Mouse (Mus musculus) intestine, embryonic 15.5 days (tissue): Measurements from ENCODE around the gene Prpf6. TPM values are rescaled to one million over a fixed set of nuclear protein-coding genes. Genes with fewer than 3 reads are reported as not detected.

ENCODE experiments used
- ATAC-seq: fragments of 200-750 bp; cut with Nextera tagmentation; 2 replicates; pipeline ENCODE4 v1.8.0; 2017; ENCODE audit warnings: moderate TSS enrichment, moderate library complexity
- H3K27ac ChIP-seq: fragments of 300-500 bp; sonication (generic); 2 replicates; pipeline ENCODE4 v1.5.1; 2015; ENCODE audit warnings: mild to moderate bottlenecking, inconsistent platforms
- H3K27me3 ChIP-seq: fragments of 300-500 bp; sonication (generic); replicated peaks from 2 replicates; pipeline ENCODE4 v1.6.1; 2015; ENCODE audit warnings: inconsistent platforms
- H3K36me3 ChIP-seq: fragments of 300-500 bp; sonication (generic); 2 replicates; pipeline ENCODE4 v1.6.1; 2015; ENCODE audit warnings: inconsistent platforms
- H3K4me1 ChIP-seq: fragments of 300-500 bp; sonication (generic); replicated peaks from 2 replicates; pipeline ENCODE4 v1.6.1; 2015; ENCODE audit warnings: inconsistent platforms
- H3K4me2 ChIP-seq: fragments of 300-500 bp; sonication (generic); replicated peaks from 2 replicates; pipeline ENCODE4 v1.6.1; 2015; ENCODE audit warnings: mild to moderate bottlenecking, inconsistent platforms
- H3K4me3 ChIP-seq: fragments of 300-500 bp; sonication (generic); replicated peaks from 2 replicates; pipeline ENCODE4 v1.5.1; 2015; ENCODE audit warnings: inconsistent platforms
- H3K9ac ChIP-seq: fragments of 300-500 bp; sonication (generic); 2 replicates; pipeline ENCODE4 v1.6.1; 2015; ENCODE audit warnings: inconsistent platforms
- H3K9me3 ChIP-seq: fragments of 300-500 bp; sonication (generic); 2 replicates; pipeline ENCODE4 v1.6.1; 2016; ENCODE audit warnings: inconsistent platforms
- WGBS: fragments of 180-500 bp; shearing (Covaris S2); methylation state at CpG from one replicate; pipeline ENCODE4 v1.1.7; 2015; 5-methylcytosine and 5-hydroxymethylcytosine counted together
- polyA plus RNA-seq: library from polyadenylated mRNA; unstranded; fragments of >200 nt; fragmentation: Nextera tagmentation; extraction: Ambion mirVana; gene quantifications from 2 replicates; pipeline ENCODE4 v1.2.1, GENCODE M21; 2015

Prpf6 gene
- polyA plus RNA-seq, 1 experiment from 2014 or later: 50.5 TPM

- H3K9ac ChIP-seq: peak overlapping the region; percentile 86
- peak; percentile 89 for ATAC-seq
- H3K36me3 ChIP-seq: peaks cover 21% of the 10 kb centered on the region
- H3K27me3 ChIP-seq: no peaks in the 10 kb centered on the region
- under 1% methylated on average over 49 of the region's 49 CpGs for WGBS
- H3K9me3 ChIP-seq: no peaks in the 10 kb centered on the region
- peak overlapping the region; percentile 97 for H3K27ac ChIP-seq
- H3K4me3 ChIP-seq: peak overlapping the region; percentile 87
- H3K4me2 ChIP-seq: peak overlapping the region; percentile 93
- peaks cover 28% of the 10 kb centered on the region for H3K4me1 ChIP-seq
These were observed 10.1 kb upstream of the Prpf6 start for GRCm38 (mm10) chr2:181581402-181582120.

GRCm38 (mm10) chr2:181582358-181582757 lies 9.3 kb upstream of the Prpf6 start:
- Histone ChIP-seq H3K9ac (no peak overlapping the region), H3K27me3 (no peaks in the 10 kb centered on the region), H3K27ac (no peak overlapping the region), H3K36me3 (peaks cover 28% of the 10 kb centered on the region), H3K9me3 (no peaks in the 10 kb centered on the region), H3K4me3 (no peak overlapping the region), H3K4me2 (peak overlapping the region; percentile 93), H3K4me1 (peaks cover 28% of the 10 kb centered on the region)
- WGBS: 74% methylated on average over 2 of the region's 2 CpGs
- ATAC-seq: no peak; the same call in 1 of the 2 replicates

GRCm38 (mm10) chr2:181582939-181583338 lies 8.7 kb upstream of the Prpf6 start:
- H3K4me3 ChIP-seq: no peak overlapping the region
- no peak overlapping the region for H3K9ac ChIP-seq
- peaks cover 28% of the 10 kb centered on the region for H3K4me1 ChIP-seq
- H3K4me2 ChIP-seq: no peak overlapping the region
- H3K27me3 ChIP-seq: no peaks in the 10 kb centered on the region
- no peaks in the 10 kb centered on the region for H3K9me3 ChIP-seq
- WGBS: 83% methylated on average over 1 of the region's 1 CpGs
- peaks cover 32% of the 10 kb centered on the region for H3K36me3 ChIP-seq
- H3K27ac ChIP-seq: no peak overlapping the region
- no peak for ATAC-seq

- Histone ChIP-seq H3K9me3 (no peaks in the 10 kb centered on the region), H3K4me2 (no peak overlapping the region), H3K27me3 (no peaks in the 10 kb centered on the region), H3K4me3 (no peak overlapping the region), H3K4me1 (peaks cover 28% of the 10 kb centered on the region), H3K27ac (no peak overlapping the region), H3K9ac (no peak overlapping the region), H3K36me3 (peaks cover 38% of the 10 kb centered on the region)
- ATAC-seq: no peak
- 90% methylated on average over 3 of the region's 3 CpGs for WGBS
These were observed 8.0 kb upstream of the Prpf6 start for GRCm38 (mm10) chr2:181583460-181584257.

- Histone ChIP-seq H3K27ac (no peak within 1 kb of the TSS), H3K9ac (no peak within 1 kb of the TSS), H3K36me3 (peaks cover 44% of the 10 kb centered on the region), H3K4me2 (no peak within 1 kb of the TSS), H3K4me1 (peaks cover 20% of the 10 kb centered on the region), H3K27me3 (no peaks in the 10 kb centered on the region), H3K4me3 (no peak within 1 kb of the TSS), H3K9me3 (no peaks in the 10 kb centered on the region)
- 89% methylated on average over 4 of the region's 4 CpGs for whole genome bisulfite sequencing
- no peak for ATAC-seq
These were observed 7.2 kb upstream of the Prpf6 start, which contains the start of gene Uckl1 for GRCm38 (mm10) chr2:181584411-181584942. Gene Uckl1, minus strand, starts transcription at chr2:181584892.

- no peak for ATAC-seq
- Histone ChIP-seq H3K27me3 (no peaks in the 10 kb centered on the region), H3K9ac (no peak overlapping the region), H3K4me1 (peaks cover 10% of the 10 kb centered on the region), H3K36me3 (peaks cover 46% of the 10 kb centered on the region), H3K27ac (no peak overlapping the region), H3K4me3 (no peak overlapping the region), H3K9me3 (no peaks in the 10 kb centered on the region), H3K4me2 (no peak overlapping the region)
- WGBS: 91% methylated on average over 5 of the region's 5 CpGs
These were observed 6.2 kb upstream of the Prpf6 start for GRCm38 (mm10) chr2:181585506-181585905.

- no peak overlapping the region for H3K4me2 ChIP-seq
- no peak for ATAC-seq
- no peak overlapping the region for H3K27ac ChIP-seq
- 96% methylated on average over 3 of the region's 3 CpGs for WGBS
- peaks cover 7% of the 10 kb centered on the region for H3K4me1 ChIP-seq
- no peak overlapping the region for H3K4me3 ChIP-seq
- H3K9ac ChIP-seq: no peak overlapping the region
- H3K9me3 ChIP-seq: no peaks in the 10 kb centered on the region
- H3K36me3 ChIP-seq: peaks cover 46% of the 10 kb centered on the region
- no peaks in the 10 kb centered on the region for H3K27me3 ChIP-seq
These were observed 5.5 kb upstream of the Prpf6 start for GRCm38 (mm10) chr2:181586124-181586523.

- Histone ChIP-seq H3K27me3 (no peaks in the 10 kb centered on the region), H3K4me1 (peaks cover 9% of the 10 kb centered on the region), H3K9ac (no peak overlapping the region), H3K36me3 (peaks cover 46% of the 10 kb centered on the region), H3K27ac (no peak overlapping the region), H3K9me3 (no peaks in the 10 kb centered on the region), H3K4me2 (no peak overlapping the region), H3K4me3 (no peak overlapping the region)
- 79% methylated on average over 6 of the region's 6 CpGs for WGBS
- no peak for ATAC-seq
These were observed 3.9 kb upstream of the Prpf6 start for GRCm38 (mm10) chr2:181587796-181588195.

GRCm38 (mm10) chr2:181588229-181588780 lies 3.4 kb upstream of the Prpf6 start:
- Histone ChIP-seq H3K4me2 (no peak overlapping the region), H3K27me3 (no peaks in the 10 kb centered on the region), H3K4me3 (no peak overlapping the region), H3K36me3 (peaks cover 46% of the 10 kb centered on the region), H3K9ac (no peak overlapping the region), H3K27ac (no peak overlapping the region), H3K4me1 (peaks cover 14% of the 10 kb centered on the region), H3K9me3 (no peaks in the 10 kb centered on the region)
- 91% methylated on average over 11 of the region's 11 CpGs for WGBS
- ATAC-seq: no peak

- no peaks in the 10 kb centered on the region for H3K27me3 ChIP-seq
- no peak overlapping the region for H3K27ac ChIP-seq
- no peak overlapping the region for H3K4me3 ChIP-seq
- WGBS: 92% methylated on average over 10 of the region's 10 CpGs
- no peak overlapping the region for H3K9ac ChIP-seq
- H3K36me3 ChIP-seq: peaks cover 44% of the 10 kb centered on the region
- no peak for ATAC-seq
- no peaks in the 10 kb centered on the region for H3K9me3 ChIP-seq
- peaks cover 15% of the 10 kb centered on the region for H3K4me1 ChIP-seq
- no peak overlapping the region for H3K4me2 ChIP-seq
These were observed 2.5 kb upstream of the Prpf6 start for GRCm38 (mm10) chr2:181589011-181589731.

GRCm38 (mm10) chr2:181589732-181590105 lies 1.9 kb upstream of the Prpf6 start:
- peaks cover 15% of the 10 kb centered on the region for H3K4me1 ChIP-seq
- H3K4me2 ChIP-seq: no peak overlapping the region
- no peaks in the 10 kb centered on the region for H3K27me3 ChIP-seq
- peaks cover 38% of the 10 kb centered on the region for H3K36me3 ChIP-seq
- H3K9ac ChIP-seq: no peak overlapping the region
- H3K9me3 ChIP-seq: no peaks in the 10 kb centered on the region
- WGBS: 97% methylated on average over 9 of the region's 9 CpGs
- no peak for ATAC-seq
- H3K27ac ChIP-seq: no peak overlapping the region
- H3K4me3 ChIP-seq: no peak overlapping the region

GRCm38 (mm10) chr2:181590471-181590870 lies 1.2 kb upstream of the Prpf6 start:
- H3K4me1 ChIP-seq: peaks cover 15% of the 10 kb centered on the region
- H3K4me2 ChIP-seq: no peak overlapping the region
- no peak overlapping the region for H3K9ac ChIP-seq
- H3K27me3 ChIP-seq: no peaks in the 10 kb centered on the region
- H3K36me3 ChIP-seq: peaks cover 34% of the 10 kb centered on the region
- H3K4me3 ChIP-seq: no peak overlapping the region
- WGBS: 94% methylated on average over 5 of the region's 5 CpGs
- no peak overlapping the region for H3K27ac ChIP-seq
- ATAC-seq: no peak
- no peaks in the 10 kb centered on the region for H3K9me3 ChIP-seq
